Mouse (Mus musculus): ENCODE measurements around the gene Osgep. TPM values are rescaled to one million over a fixed set of nuclear protein-coding genes. Genes with fewer than 3 reads are reported as not detected.
A peak's percentile ranks its signal among the peaks of the same experiment; 100 is the strongest.
"Not testable (repeated sequence)": the region's sequence is repeated elsewhere in the genome, so short reads cannot be mapped to it uniquely, and the experiment has no call there.

Gene Osgep
- polyA plus RNA-seq, 1 experiment from 2014 or later: 165 TPM

DNA sequence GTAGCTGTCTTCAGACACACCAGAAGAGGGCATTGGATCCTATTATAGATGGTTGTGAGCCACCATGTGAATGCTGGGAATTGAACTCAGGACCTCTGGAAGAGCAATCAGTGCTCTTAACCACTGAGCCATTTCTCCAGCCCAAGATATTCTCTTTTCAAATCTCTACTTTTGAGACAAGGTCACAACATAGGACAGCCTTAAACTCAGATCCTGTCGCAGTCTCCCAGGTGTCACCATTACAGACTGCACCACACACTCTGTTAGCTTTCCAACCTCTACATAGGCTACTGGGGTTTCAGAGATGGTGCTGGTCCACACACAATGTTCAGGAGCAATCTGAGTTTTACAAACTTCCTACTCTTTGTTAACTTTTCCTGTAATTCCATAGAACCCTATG is 1.3 kb downstream of the Osgep start:
- not testable (repeated sequence) for H3K27me3 ChIP-seq (ENCODE audit: control insufficient read depth, insufficient read depth, low read length); DNase-seq (ENCODE audit: low spot score, missing footprints); H3K9me3 ChIP-seq (ENCODE audit: control insufficient read depth, low read length); H3K9ac ChIP-seq (ENCODE audit: low read length); H3K27ac ChIP-seq (ENCODE audit: low read depth, low read length); H3K36me3 ChIP-seq (ENCODE audit: control insufficient read depth, insufficient read depth, low read length); ATAC-seq (ENCODE audit: low FRiP score)
- WGBS: 92% methylated on average over 1 of the region's 1 CpGs
- peak overlapping the region; percentile 73 for H3K4me2 ChIP-seq
- H3K4me3 ChIP-seq (ENCODE audit: low read depth, low read length): peak overlapping the region; percentile 81
- H3K4me1 ChIP-seq (ENCODE audit: control insufficient read depth, insufficient read depth, low read length): peaks cover 12% of the 10 kb centered on the region

DNA sequence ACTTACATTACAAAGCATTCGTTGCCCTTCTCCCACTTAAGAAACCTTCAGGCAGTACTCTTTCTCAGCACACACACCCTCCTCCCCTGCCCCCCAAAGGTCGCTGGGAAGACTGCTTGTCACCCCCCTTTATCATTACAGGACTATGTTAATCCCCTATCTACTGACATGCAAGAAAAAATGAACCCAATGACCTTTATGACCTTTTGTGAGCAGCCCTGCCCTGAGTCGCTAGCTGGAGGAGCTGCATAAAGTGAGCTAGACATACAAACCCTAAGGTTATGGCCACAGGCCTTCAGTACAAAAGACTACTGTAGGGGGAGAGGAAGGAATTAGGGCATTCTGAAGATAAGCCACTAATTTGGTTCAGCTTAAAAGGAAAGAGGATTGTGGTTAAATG is 13.3 kb downstream of the Osgep start:
- H3K36me3 ChIP-seq (ENCODE audit: control insufficient read depth, insufficient read depth, low read length): peaks cover 19% of the 10 kb centered on the region; the same call in 1 of the 2 replicates
- H3K4me2 ChIP-seq: no peak overlapping the region
- H3K4me1 ChIP-seq (ENCODE audit: control insufficient read depth, insufficient read depth, low read length): no peaks in the 10 kb centered on the region
- ATAC-seq (ENCODE audit: low FRiP score): no peak
- H3K9me3 ChIP-seq (ENCODE audit: control insufficient read depth, low read length): no peaks in the 10 kb centered on the region
- no peak overlapping the region for H3K27ac ChIP-seq (ENCODE audit: low read depth, low read length)
- 57% methylated on average over 3 of the region's 3 CpGs for WGBS
- no peaks in the 10 kb centered on the region for H3K27me3 ChIP-seq (ENCODE audit: control insufficient read depth, insufficient read depth, low read length)
- no peak overlapping the region for H3K9ac ChIP-seq (ENCODE audit: low read length)
- DNase-seq (ENCODE audit: low spot score, missing footprints): no peak
- H3K4me3 ChIP-seq (ENCODE audit: low read depth, low read length): no peak overlapping the region

DNA sequence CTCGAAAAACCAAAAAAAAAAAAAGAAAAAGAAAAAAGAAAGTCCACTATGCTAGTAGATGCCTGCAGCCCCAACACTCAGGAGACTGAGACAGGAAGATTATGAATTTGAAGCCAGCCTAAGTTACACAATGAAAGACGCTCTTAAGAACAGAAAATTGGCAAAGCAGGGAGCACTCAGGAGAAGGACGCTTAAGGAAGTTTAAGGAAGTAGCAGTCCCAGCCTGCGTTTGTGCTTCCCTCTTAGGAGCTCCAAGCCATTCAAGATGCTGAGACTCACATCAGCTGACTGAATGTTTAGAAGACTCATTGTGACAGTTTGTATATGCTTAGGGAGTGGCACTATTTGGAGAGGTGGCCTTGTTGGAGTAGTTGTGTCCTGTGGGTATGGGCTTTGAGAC is 16.6 kb downstream of the Osgep start:
- Histone ChIP-seq H3K9me3 (ENCODE audit: control insufficient read depth, low read length) (no peaks in the 10 kb centered on the region), H3K27ac (ENCODE audit: low read depth, low read length) (no peak overlapping the region), H3K27me3 (ENCODE audit: control insufficient read depth, insufficient read depth, low read length) (no peaks in the 10 kb centered on the region), H3K4me2 (no peak overlapping the region), H3K36me3 (ENCODE audit: control insufficient read depth, insufficient read depth, low read length) (peaks cover 6% of the 10 kb centered on the region; the same call in 1 of the 2 replicates), H3K4me1 (ENCODE audit: control insufficient read depth, insufficient read depth, low read length) (no peaks in the 10 kb centered on the region), H3K9ac (ENCODE audit: low read length) (no peak overlapping the region), H3K4me3 (ENCODE audit: low read depth, low read length) (no peak overlapping the region)
- ATAC-seq (ENCODE audit: low FRiP score) (no peak), DNase-seq (ENCODE audit: low spot score, missing footprints) (no peak)
- WGBS: 80% methylated on average over 4 of the region's 4 CpGs

DNA sequence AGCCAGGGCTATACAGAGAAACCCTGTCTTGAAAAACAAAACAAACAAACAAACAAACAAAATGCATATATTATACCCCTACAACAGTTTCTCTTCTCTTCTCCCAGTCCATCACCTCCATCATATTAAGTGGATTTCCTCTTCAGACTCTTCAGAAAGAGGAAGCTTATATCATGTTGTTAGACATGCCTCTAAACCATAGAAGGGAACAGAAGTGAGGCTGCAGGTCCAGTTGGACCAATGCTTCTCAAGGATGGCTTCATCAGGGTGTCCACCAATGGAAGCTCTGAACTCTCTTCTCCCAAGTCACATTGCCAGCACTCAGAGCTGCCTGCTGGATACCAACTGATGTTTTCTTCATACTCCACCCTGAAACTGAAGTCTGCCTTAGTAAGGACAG is 19.4 kb downstream of the Osgep start:
- not testable (repeated sequence) for H3K4me2 ChIP-seq; H3K27me3 ChIP-seq (ENCODE audit: control insufficient read depth, insufficient read depth, low read length); DNase-seq (ENCODE audit: low spot score, missing footprints); ATAC-seq (ENCODE audit: low FRiP score); H3K27ac ChIP-seq (ENCODE audit: low read depth, low read length); H3K4me1 ChIP-seq (ENCODE audit: control insufficient read depth, insufficient read depth, low read length); H3K9me3 ChIP-seq (ENCODE audit: control insufficient read depth, low read length); H3K9ac ChIP-seq (ENCODE audit: low read length); H3K36me3 ChIP-seq (ENCODE audit: control insufficient read depth, insufficient read depth, low read length); H3K4me3 ChIP-seq (ENCODE audit: low read depth, low read length)

DNA sequence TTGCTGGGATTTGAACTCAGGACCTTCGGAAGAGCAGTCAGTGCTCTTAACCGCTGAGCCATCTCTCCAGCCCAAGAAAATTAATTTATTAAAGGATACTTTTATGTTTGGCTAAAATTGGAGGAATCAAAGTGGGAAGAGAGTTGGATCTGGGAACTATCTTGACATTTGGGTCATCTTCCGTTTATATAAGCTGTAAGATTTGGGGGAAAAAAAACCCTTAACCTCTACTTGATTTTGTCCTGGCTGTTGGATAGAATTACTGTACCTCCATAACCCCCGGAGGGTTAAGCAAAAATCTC is 19.9 kb downstream of the Osgep start:
- WGBS: 78% methylated on average over 4 of the region's 4 CpGs
- no peak overlapping the region for H3K9ac ChIP-seq (ENCODE audit: low read length)
- ATAC-seq (ENCODE audit: low FRiP score) (no peak), DNase-seq (ENCODE audit: low spot score, missing footprints) (no peak)
- H3K36me3 ChIP-seq (ENCODE audit: control insufficient read depth, insufficient read depth, low read length): no peaks in the 10 kb centered on the region
- H3K4me1 ChIP-seq (ENCODE audit: control insufficient read depth, insufficient read depth, low read length): no peaks in the 10 kb centered on the region
- no peak overlapping the region for H3K4me3 ChIP-seq (ENCODE audit: low read depth, low read length)
- H3K9me3 ChIP-seq (ENCODE audit: control insufficient read depth, low read length): no peaks in the 10 kb centered on the region
- H3K4me2 ChIP-seq: no peak overlapping the region
- no peak overlapping the region for H3K27ac ChIP-seq (ENCODE audit: low read depth, low read length)
- no peaks in the 10 kb centered on the region for H3K27me3 ChIP-seq (ENCODE audit: control insufficient read depth, insufficient read depth, low read length)

DNA sequence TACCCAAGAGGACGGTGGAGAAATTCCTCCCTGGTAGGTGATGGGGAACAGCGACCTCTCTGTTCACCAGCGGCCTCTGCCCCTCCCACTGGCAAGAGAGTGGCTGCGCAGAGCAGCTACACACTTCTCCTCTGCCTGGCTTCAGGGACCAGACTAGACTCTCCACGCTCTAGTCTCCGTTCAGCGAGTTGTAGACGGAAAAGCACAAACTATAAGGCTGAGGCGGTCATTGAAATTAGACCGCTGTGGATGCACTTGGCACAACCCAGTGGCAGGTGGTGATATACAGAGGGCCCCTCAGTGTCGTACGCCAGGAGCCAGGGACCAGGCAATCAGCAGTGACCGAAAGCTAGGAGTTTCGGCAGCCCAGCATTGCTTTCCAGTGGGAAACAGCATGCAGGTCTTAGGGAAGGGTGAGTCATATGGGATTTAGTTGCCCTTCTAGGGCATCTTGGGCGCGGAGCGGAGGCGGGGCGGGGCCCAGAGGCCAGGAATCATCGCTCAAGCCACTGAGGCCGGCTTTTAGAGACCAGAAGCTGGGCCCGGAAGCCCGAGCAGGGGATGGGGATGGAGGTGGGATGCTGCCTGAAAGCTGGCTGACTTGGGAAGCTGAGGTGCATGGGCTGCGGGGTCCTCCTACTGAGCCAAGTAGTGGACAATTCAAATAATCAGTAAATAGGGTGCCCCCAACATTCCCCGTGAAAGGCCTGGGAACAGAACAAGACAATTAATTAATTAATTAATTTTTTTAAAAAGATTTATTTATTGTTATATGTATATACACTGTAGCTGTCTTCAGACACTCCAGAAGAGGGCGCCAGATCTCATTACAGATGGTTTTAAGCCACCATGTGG is 20.5 kb downstream of the Osgep start:
- Histone ChIP-seq H3K4me2 (peak overlapping the region; percentile 74), H3K27ac (ENCODE audit: low read depth, low read length) (no peak overlapping the region), H3K36me3 (ENCODE audit: control insufficient read depth, insufficient read depth, low read length) (no peaks in the 10 kb centered on the region), H3K4me1 (ENCODE audit: control insufficient read depth, insufficient read depth, low read length) (no peaks in the 10 kb centered on the region), H3K9ac (ENCODE audit: low read length) (peak overlapping the region; percentile 57), H3K27me3 (ENCODE audit: control insufficient read depth, insufficient read depth, low read length) (no peaks in the 10 kb centered on the region), H3K4me3 (ENCODE audit: low read depth, low read length) (peak overlapping the region; percentile 40), H3K9me3 (ENCODE audit: control insufficient read depth, low read length) (no peaks in the 10 kb centered on the region)
- WGBS: 3% methylated on average over 26 of the region's 26 CpGs
- DNase-seq (ENCODE audit: low spot score, missing footprints) (peak; percentile 94), ATAC-seq (ENCODE audit: low FRiP score) (peak; percentile 91)

DNA sequence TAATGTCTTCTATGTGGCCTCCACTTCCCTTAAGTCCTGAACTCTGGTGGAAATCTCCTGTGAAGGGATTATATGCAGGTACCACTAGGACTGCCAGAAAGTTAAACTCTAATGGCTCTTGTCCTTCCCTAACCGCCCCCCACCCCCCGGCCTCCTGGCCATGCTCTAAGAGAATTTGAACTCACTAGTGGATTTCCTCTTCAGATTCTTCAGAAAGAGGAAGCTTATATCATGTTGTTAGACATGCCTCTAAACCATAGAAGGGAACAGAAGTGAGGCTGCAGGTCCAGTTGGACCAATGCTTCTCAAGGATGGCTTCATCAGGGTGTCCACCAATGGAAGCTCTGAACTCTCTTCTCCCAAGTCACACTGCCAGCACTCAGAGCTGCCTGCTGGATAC is 26.7 kb downstream of the Osgep start:
- H3K4me1 ChIP-seq (ENCODE audit: control insufficient read depth, insufficient read depth, low read length); H3K36me3 ChIP-seq (ENCODE audit: control insufficient read depth, insufficient read depth, low read length); DNase-seq (ENCODE audit: low spot score, missing footprints); H3K4me2 ChIP-seq; H3K9ac ChIP-seq (ENCODE audit: low read length); H3K4me3 ChIP-seq (ENCODE audit: low read depth, low read length); H3K27me3 ChIP-seq (ENCODE audit: control insufficient read depth, insufficient read depth, low read length); H3K27ac ChIP-seq (ENCODE audit: low read depth, low read length); H3K9me3 ChIP-seq (ENCODE audit: control insufficient read depth, low read length); ATAC-seq (ENCODE audit: low FRiP score): not testable (repeated sequence)
- 83% methylated on average over 2 of the region's 2 CpGs for WGBS

DNA sequence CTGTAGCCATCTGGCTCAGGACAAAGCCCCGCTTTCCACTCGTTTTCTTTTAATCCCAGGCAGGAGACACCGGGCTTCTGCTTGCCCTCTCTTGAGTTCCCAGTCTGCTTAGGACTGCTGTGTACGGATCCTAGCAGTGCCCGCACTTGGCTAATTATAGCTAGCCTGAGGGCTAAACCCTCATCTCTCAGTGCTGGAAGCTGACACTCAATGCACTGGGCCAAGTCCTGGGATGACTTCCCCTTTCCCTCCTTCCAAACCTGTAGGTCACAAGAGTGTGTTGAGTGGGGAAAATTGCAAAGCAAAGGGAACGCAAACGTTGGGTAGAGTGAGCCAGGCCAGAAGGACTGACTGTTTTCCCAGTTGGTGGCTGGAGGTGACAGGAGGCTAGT is 27.3 kb downstream of the Osgep start, which contains the start of gene Klhl33:
Gene Klhl33 (minus strand): TSS at position 134 of the 392 bp plus-strand sequence.
- H3K36me3 ChIP-seq (ENCODE audit: control insufficient read depth, insufficient read depth, low read length): no peaks in the 10 kb centered on the region
- peak within 1 kb of the TSS; percentile 66 for H3K4me2 ChIP-seq
- DNase-seq (ENCODE audit: low spot score, missing footprints) (no peak), ATAC-seq (ENCODE audit: low FRiP score) (0 out of 2 replicates have a peak, but pooled peaks have one; percentile 20)
- no peaks in the 10 kb centered on the region; the same call in none of the 2 replicates for H3K27me3 ChIP-seq (ENCODE audit: control insufficient read depth, insufficient read depth, low read length)
- 44% methylated on average over 7 of the region's 7 CpGs for WGBS
- H3K27ac ChIP-seq (ENCODE audit: low read depth, low read length): no peak within 1 kb of the TSS
- peaks cover 5% of the 10 kb centered on the region for H3K4me1 ChIP-seq (ENCODE audit: control insufficient read depth, insufficient read depth, low read length)
- H3K9ac ChIP-seq (ENCODE audit: low read length): peak within 1 kb of the TSS; percentile 56
- H3K9me3 ChIP-seq (ENCODE audit: control insufficient read depth, low read length): no peaks in the 10 kb centered on the region
- peak within 1 kb of the TSS; percentile 36 for H3K4me3 ChIP-seq (ENCODE audit: low read depth, low read length)

DNA sequence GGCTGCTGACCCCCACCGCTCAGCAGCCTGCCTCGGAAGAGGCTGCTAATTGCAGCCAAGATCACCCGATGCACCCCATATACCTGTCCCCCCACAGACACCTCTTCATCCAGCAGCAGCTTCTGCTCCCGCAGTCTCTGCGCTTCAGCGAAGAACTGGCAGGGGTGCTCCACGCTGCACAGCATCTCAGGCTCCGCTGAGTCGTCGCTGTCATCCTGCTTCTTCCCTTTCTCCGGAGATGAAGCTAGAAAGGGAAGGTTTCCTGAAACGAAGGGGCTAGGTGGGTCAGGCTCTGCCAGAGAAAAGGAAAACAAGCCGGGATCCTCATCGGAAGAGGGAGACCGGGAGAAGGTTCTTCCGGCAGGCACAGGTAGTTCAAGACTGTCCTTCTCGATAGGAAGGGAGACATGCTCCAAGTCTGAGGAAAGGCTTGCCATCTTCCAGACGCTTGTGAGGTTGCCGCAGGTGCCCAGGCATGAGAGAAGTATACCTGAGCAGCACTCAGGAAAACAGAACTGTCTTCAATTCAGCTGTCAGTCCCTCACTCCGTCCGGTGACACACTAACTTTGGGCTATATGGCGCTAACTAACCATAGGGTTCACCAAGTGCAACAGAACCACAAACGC is 27.8 kb downstream of the Osgep start:
- peak; percentile 45 for ATAC-seq (ENCODE audit: low FRiP score)
- 16% methylated on average over 23 of the region's 23 CpGs for WGBS
- Histone ChIP-seq H3K27me3 (ENCODE audit: control insufficient read depth, insufficient read depth, low read length) (no peaks in the 10 kb centered on the region; the same call in none of the 2 replicates), H3K36me3 (ENCODE audit: control insufficient read depth, insufficient read depth, low read length) (no peaks in the 10 kb centered on the region), H3K4me1 (ENCODE audit: control insufficient read depth, insufficient read depth, low read length) (peaks cover 5% of the 10 kb centered on the region), H3K9me3 (ENCODE audit: control insufficient read depth, low read length) (no peaks in the 10 kb centered on the region), H3K27ac (ENCODE audit: low read depth, low read length) (no peak overlapping the region), H3K9ac (ENCODE audit: low read length) (peak overlapping the region; percentile 56), H3K4me3 (ENCODE audit: low read depth, low read length) (peak overlapping the region; percentile 36), H3K4me2 (peak overlapping the region; percentile 66)
- no peak for DNase-seq (ENCODE audit: low spot score, missing footprints)

Data from midbrain, embryonic 11.5 days (tissue).